Mouse (Mus musculus): ENCODE data around the gene Efnb3.

- no peak for TF ChIP-seq POLR2A (IDR thresholded peaks at IDR 0.05; ENCODE audit: low read depth, low read length)
- TF ChIP-seq CTCF (conservative IDR thresholded peaks at IDR 0.05; ENCODE audit: insufficient read depth, insufficient read length, low read depth, low read length): no peak
These were observed 20.1 kb upstream of the Efnb3 start, which contains the start of the genes Wrap53 and Trp53 for GRCm38 (mm10) chr11:69580091-69580514.

Data from kidney, adult 2 months (tissue).